Mouse (Mus musculus): ENCODE results near the gene Krtap8-1. TPM values are rescaled to one million over a fixed set of nuclear protein-coding genes. Genes with fewer than 3 reads are reported as not detected.

Gene Krtap8-1
- polyA plus RNA-seq (2015; fragmentation: Nextera tagmentation; extraction: Ambion mirVana): not detected in 2 replicates

- ATAC-seq (ENCODE audit: insufficient read depth, low FRiP score, low read depth): no peak
- no peaks in the 10 kb centered on the region for H3K4me1 ChIP-seq
- WGBS: 79% methylated on average over 7 of the region's 7 CpGs
Measured at GRCm38 (mm10) chr16:89487852-89488251, at the start of gene Krtap8-1. TSS of gene Krtap8-1 (minus strand) at chr16:89487952.

GRCm38 (mm10) chr16:89537349-89537748, 49.6 kb upstream of the Krtap8-1 start:
- H3K9ac ChIP-seq: no peak overlapping the region
- 87% methylated on average over 6 of the region's 6 CpGs for WGBS
- no peaks in the 10 kb centered on the region for H3K36me3 ChIP-seq
- no peaks in the 10 kb centered on the region for H3K9me3 ChIP-seq
- no peaks in the 10 kb centered on the region for H3K4me1 ChIP-seq
- H3K4me2 ChIP-seq: no peak overlapping the region
- no peak overlapping the region for H3K4me3 ChIP-seq (replicated peaks)
- H3K27me3 ChIP-seq (replicated peaks): no peaks in the 10 kb centered on the region
- H3K27ac ChIP-seq: no peak overlapping the region
- ATAC-seq (ENCODE audit: insufficient read depth, low FRiP score, low read depth): no peak

More at GRCm38 (mm10) chr16:89487852-89488251, at the start of gene Krtap8-1:
- Histone ChIP-seq H3K4me3 (replicated peaks) (no peak within 1 kb of the TSS), H3K27ac (no peak within 1 kb of the TSS), H3K36me3 (no peaks in the 10 kb centered on the region), H3K27me3 (replicated peaks) (no peaks in the 10 kb centered on the region), H3K4me2 (no peak within 1 kb of the TSS), H3K9me3 (no peaks in the 10 kb centered on the region), H3K9ac (no peak within 1 kb of the TSS)

GRCm38 (mm10) chr16:89530547-89530946, 42.8 kb upstream of the Krtap8-1 start:
- H3K36me3 ChIP-seq: no peaks in the 10 kb centered on the region
- ATAC-seq (ENCODE audit: insufficient read depth, low FRiP score, low read depth): no peak
- no peaks in the 10 kb centered on the region for H3K4me1 ChIP-seq
- H3K9ac ChIP-seq: no peak overlapping the region
- H3K27ac ChIP-seq: no peak overlapping the region
- WGBS: 44% methylated on average over 7 of the region's 7 CpGs
- H3K9me3 ChIP-seq: no peaks in the 10 kb centered on the region
- no peak overlapping the region for H3K4me2 ChIP-seq
- no peaks in the 10 kb centered on the region for H3K27me3 ChIP-seq (replicated peaks)
- no peak overlapping the region for H3K4me3 ChIP-seq (replicated peaks)

GRCm38 (mm10) chr16:89529846-89530245, 42.1 kb upstream of the Krtap8-1 start:
- no peak overlapping the region for H3K4me3 ChIP-seq (replicated peaks)
- H3K9me3 ChIP-seq: no peaks in the 10 kb centered on the region
- H3K4me1 ChIP-seq: no peaks in the 10 kb centered on the region
- no peaks in the 10 kb centered on the region for H3K36me3 ChIP-seq
- no peak overlapping the region for H3K9ac ChIP-seq
- WGBS: 44% methylated on average over 7 of the region's 7 CpGs
- ATAC-seq (ENCODE audit: insufficient read depth, low FRiP score, low read depth): no peak
- no peak overlapping the region for H3K27ac ChIP-seq
- no peaks in the 10 kb centered on the region for H3K27me3 ChIP-seq (replicated peaks)
- H3K4me2 ChIP-seq: no peak overlapping the region

- H3K36me3 ChIP-seq: no peaks in the 10 kb centered on the region
- H3K4me2 ChIP-seq: no peak overlapping the region
- no peak for ATAC-seq (ENCODE audit: insufficient read depth, low FRiP score, low read depth)
- no peak overlapping the region for H3K9ac ChIP-seq
- 85% methylated on average over 3 of the region's 3 CpGs for WGBS
- no peak overlapping the region for H3K4me3 ChIP-seq (replicated peaks)
- H3K9me3 ChIP-seq: no peaks in the 10 kb centered on the region
- no peaks in the 10 kb centered on the region for H3K4me1 ChIP-seq
- H3K27me3 ChIP-seq (replicated peaks): no peaks in the 10 kb centered on the region
- H3K27ac ChIP-seq: no peak overlapping the region
Measured at GRCm38 (mm10) chr16:89528380-89528779, 40.6 kb upstream of the Krtap8-1 start.

GRCm38 (mm10) chr16:89520996-89521395, 33.2 kb upstream of the Krtap8-1 start:
- Histone ChIP-seq H3K9me3 (no peaks in the 10 kb centered on the region), H3K4me2 (no peak overlapping the region), H3K4me3 (replicated peaks) (no peak overlapping the region), H3K27me3 (replicated peaks) (no peaks in the 10 kb centered on the region), H3K9ac (no peak overlapping the region), H3K36me3 (no peaks in the 10 kb centered on the region), H3K4me1 (no peaks in the 10 kb centered on the region), H3K27ac (no peak overlapping the region)
- WGBS: 91% methylated on average over 4 of the region's 4 CpGs
- ATAC-seq (ENCODE audit: insufficient read depth, low FRiP score, low read depth): no peak

GRCm38 (mm10) chr16:89520555-89520954, 32.8 kb upstream of the Krtap8-1 start:
- H3K27me3 ChIP-seq (replicated peaks): no peaks in the 10 kb centered on the region
- H3K4me1 ChIP-seq: no peaks in the 10 kb centered on the region
- H3K4me2 ChIP-seq: no peak overlapping the region
- H3K9ac ChIP-seq: no peak overlapping the region
- no peak overlapping the region for H3K27ac ChIP-seq
- 81% methylated on average over 2 of the region's 2 CpGs for WGBS
- no peak overlapping the region for H3K4me3 ChIP-seq (replicated peaks)
- no peaks in the 10 kb centered on the region for H3K36me3 ChIP-seq
- no peak for ATAC-seq (ENCODE audit: insufficient read depth, low FRiP score, low read depth)
- no peaks in the 10 kb centered on the region for H3K9me3 ChIP-seq

- H3K36me3 ChIP-seq: no peaks in the 10 kb centered on the region
- no peak overlapping the region for H3K4me3 ChIP-seq (replicated peaks)
- no peaks in the 10 kb centered on the region for H3K4me1 ChIP-seq
- H3K27ac ChIP-seq: no peak overlapping the region
- no peaks in the 10 kb centered on the region for H3K27me3 ChIP-seq (replicated peaks)
- WGBS: 83% methylated on average over 6 of the region's 6 CpGs
- no peak overlapping the region for H3K4me2 ChIP-seq
- no peak for ATAC-seq (ENCODE audit: insufficient read depth, low FRiP score, low read depth)
- no peaks in the 10 kb centered on the region for H3K9me3 ChIP-seq
- H3K9ac ChIP-seq: no peak overlapping the region
Measured at GRCm38 (mm10) chr16:89520091-89520490, 32.3 kb upstream of the Krtap8-1 start.

- ATAC-seq (ENCODE audit: insufficient read depth, low FRiP score, low read depth): no peak; the same call in 1 of the 2 replicates
- WGBS: 57% methylated on average over 9 of the region's 9 CpGs
Measured at GRCm38 (mm10) chr16:89517635-89518034, 29.9 kb upstream of the Krtap8-1 start.

GRCm38 (mm10) chr16:89513431-89513830, 25.7 kb upstream of the Krtap8-1 start:
- Histone ChIP-seq H3K4me1 (no peaks in the 10 kb centered on the region), H3K4me3 (replicated peaks) (no peak overlapping the region), H3K27me3 (replicated peaks) (no peaks in the 10 kb centered on the region), H3K4me2 (no peak overlapping the region), H3K9me3 (no peaks in the 10 kb centered on the region), H3K36me3 (no peaks in the 10 kb centered on the region), H3K9ac (no peak overlapping the region), H3K27ac (no peak overlapping the region)
- 64% methylated on average over 7 of the region's 7 CpGs for WGBS
- ATAC-seq (ENCODE audit: insufficient read depth, low FRiP score, low read depth): no peak

More at GRCm38 (mm10) chr16:89517635-89518034, 29.9 kb upstream of the Krtap8-1 start:
- H3K4me3 ChIP-seq (replicated peaks): no peak overlapping the region
- no peaks in the 10 kb centered on the region for H3K9me3 ChIP-seq
- no peak overlapping the region for H3K27ac ChIP-seq
- H3K4me2 ChIP-seq: no peak overlapping the region
- no peaks in the 10 kb centered on the region for H3K4me1 ChIP-seq
- no peak overlapping the region for H3K9ac ChIP-seq
- no peaks in the 10 kb centered on the region for H3K36me3 ChIP-seq
- no peaks in the 10 kb centered on the region for H3K27me3 ChIP-seq (replicated peaks)

GRCm38 (mm10) chr16:89508223-89508622, 20.5 kb upstream of the Krtap8-1 start, which contains the start of gene Krtap7-1:
TSS of gene Krtap7-1 (minus strand) at chr16:89508323.
- H3K9me3 ChIP-seq: no peaks in the 10 kb centered on the region
- no peaks in the 10 kb centered on the region for H3K27me3 ChIP-seq (replicated peaks)
- no peaks in the 10 kb centered on the region for H3K36me3 ChIP-seq
- no peak for ATAC-seq (ENCODE audit: insufficient read depth, low FRiP score, low read depth)
- 78% methylated on average over 4 of the region's 4 CpGs for WGBS
- H3K4me1 ChIP-seq: no peaks in the 10 kb centered on the region
- H3K9ac ChIP-seq: no peak within 1 kb of the TSS
- no peak within 1 kb of the TSS for H3K27ac ChIP-seq
- no peak within 1 kb of the TSS for H3K4me2 ChIP-seq
- H3K4me3 ChIP-seq (replicated peaks): no peak within 1 kb of the TSS

- 74% methylated on average over 2 of the region's 2 CpGs for WGBS
Measured at GRCm38 (mm10) chr16:89503571-89503970, 15.8 kb upstream of the Krtap8-1 start.

GRCm38 (mm10) chr16:89501870-89502269, 14.1 kb upstream of the Krtap8-1 start:
- no peak for ATAC-seq (ENCODE audit: insufficient read depth, low FRiP score, low read depth)
- no peaks in the 10 kb centered on the region for H3K9me3 ChIP-seq
- H3K9ac ChIP-seq: no peak overlapping the region
- H3K36me3 ChIP-seq: no peaks in the 10 kb centered on the region
- H3K27me3 ChIP-seq (replicated peaks): no peaks in the 10 kb centered on the region
- H3K27ac ChIP-seq: no peak overlapping the region
- H3K4me1 ChIP-seq: no peaks in the 10 kb centered on the region
- WGBS: 61% methylated on average over 5 of the region's 5 CpGs
- no peak overlapping the region for H3K4me2 ChIP-seq
- H3K4me3 ChIP-seq (replicated peaks): no peak overlapping the region

More at GRCm38 (mm10) chr16:89503571-89503970, 15.8 kb upstream of the Krtap8-1 start:
- ATAC-seq (ENCODE audit: insufficient read depth, low FRiP score, low read depth): no peak
- Histone ChIP-seq H3K4me3 (replicated peaks) (no peak overlapping the region), H3K4me2 (no peak overlapping the region), H3K27me3 (replicated peaks) (no peaks in the 10 kb centered on the region), H3K9me3 (no peaks in the 10 kb centered on the region), H3K4me1 (no peaks in the 10 kb centered on the region), H3K36me3 (no peaks in the 10 kb centered on the region), H3K27ac (no peak overlapping the region), H3K9ac (no peak overlapping the region)
